Mouse (Mus musculus): ENCODE results near the gene Nkiras2. TPM values are rescaled to one million over a fixed set of nuclear protein-coding genes. Genes with fewer than 3 reads are reported as not detected.
"Not testable (repeated sequence)": the region's sequence is repeated elsewhere in the genome, so short reads cannot be mapped to it uniquely, and the experiment has no call there.

The Nkiras2 gene
- total RNA-seq, 2 experiments from 2014 or later: 53.4 to 55.2 TPM

GRCm38 (mm10) chr11:100623867-100624266, 4.8 kb downstream of the Nkiras2 start:
- peak; percentile 28 to 54 for DNase-seq
- intact Hi-C loops (cut with DNase I): no loop called here

GRCm38 (mm10) chr11:100625754-100626700, 7.0 kb downstream of the Nkiras2 start:
- no peak for DNase-seq
- intact Hi-C loops (cut with DNase I): loop anchor here (1.0 to 2.0 kb wide), 3 partner anchors 55 to 77 kb away; no protein-coding TSS in a partner anchor

- intact Hi-C loops (cut with DNase I): loop anchor here (1.0 to 2.0 kb wide), 3 partner anchors 56 to 76 kb away; no protein-coding TSS in a partner anchor
Observed at GRCm38 (mm10) chr11:100626701-100627195, 7.7 kb downstream of the Nkiras2 start.

GRCm38 (mm10) chr11:100628056-100628455, 9.0 kb downstream of the Nkiras2 start:
- DNase-seq: no peak
- intact Hi-C loops (cut with DNase I): no loop called here

More at GRCm38 (mm10) chr11:100626701-100627195, 7.7 kb downstream of the Nkiras2 start:
- peak; percentile 74 to 85 for DNase-seq

- no peak for DNase-seq
- intact Hi-C loops (cut with DNase I): no loop called here
Observed at GRCm38 (mm10) chr11:100628862-100629352, 9.9 kb downstream of the Nkiras2 start.

GRCm38 (mm10) chr11:100634530-100634929, 15.5 kb downstream of the Nkiras2 start:
- intact Hi-C loops (cut with DNase I): no loop called here
- no peak for DNase-seq

- peak; percentile 48 to 61 for DNase-seq
- intact Hi-C loops (cut with DNase I): no loop called here
Observed at GRCm38 (mm10) chr11:100640159-100640906, 21.3 kb downstream of the Nkiras2 start.

- peak in 1 of 2 experiments; percentile 10 for DNase-seq
- intact Hi-C loops (cut with DNase I): no loop called here
Observed at GRCm38 (mm10) chr11:100643612-100644575, 24.9 kb downstream of the Nkiras2 start.

GRCm38 (mm10) chr11:100646265-100646664, 27.2 kb downstream of the Nkiras2 start:
- intact Hi-C loops (cut with DNase I): no loop called here
- DNase-seq: peak; percentile 23 to 53

- no peak for DNase-seq
- intact Hi-C loops (cut with DNase I): no loop called here
Observed at GRCm38 (mm10) chr11:100648405-100648804, 29.4 kb downstream of the Nkiras2 start.

GRCm38 (mm10) chr11:100651205-100651604, 32.2 kb downstream of the Nkiras2 start:
- intact Hi-C loops (cut with DNase I): loop anchor here (5.0 kb wide), 1 partner anchor 36 kb away; no protein-coding TSS in a partner anchor
- no peak for DNase-seq

- intact Hi-C loops (cut with DNase I): loop anchor here (5.0 kb wide), 1 partner anchor 36 kb away; no protein-coding TSS in a partner anchor
- no peak for DNase-seq
Observed at GRCm38 (mm10) chr11:100651748-100652147, 32.7 kb downstream of the Nkiras2 start.

GRCm38 (mm10) chr11:100655589-100655988, 36.5 kb downstream of the Nkiras2 start:
- intact Hi-C loops (cut with DNase I); DNase-seq: not testable (repeated sequence)

GRCm38 (mm10) chr11:100656458-100656857, 37.4 kb downstream of the Nkiras2 start:
- DNase-seq: peak in 1 of 2 experiments; percentile 9
- intact Hi-C loops (cut with DNase I): no loop called here

- intact Hi-C loops (cut with DNase I): no loop called here
Observed at GRCm38 (mm10) chr11:100659806-100660205, 40.8 kb downstream of the Nkiras2 start.

GRCm38 (mm10) chr11:100671049-100671448, 52.0 kb downstream of the Nkiras2 start:
- no peak for DNase-seq
- intact Hi-C loops (cut with DNase I): no loop called here

More at GRCm38 (mm10) chr11:100659806-100660205, 40.8 kb downstream of the Nkiras2 start:
- DNase-seq: no peak

GRCm38 (mm10) chr11:100671956-100672355, 52.9 kb downstream of the Nkiras2 start:
- DNase-seq: peak; percentile 39 to 63
- intact Hi-C loops (cut with DNase I): no loop called here

- peak; percentile 68 to 74 for DNase-seq
- intact Hi-C loops (cut with DNase I): no loop called here
Observed at GRCm38 (mm10) chr11:100673169-100673568, 54.1 kb downstream of the Nkiras2 start.

All from heart, postnatal 14 days (tissue).